Mouse (Mus musculus): ENCODE results near the gene Grip1. TPM values are rescaled to one million over a fixed set of nuclear protein-coding genes. Genes with fewer than 3 reads are reported as not detected.

Gene Grip1
- polyA plus RNA-seq, 1 experiment from 2014 or later = 1.8 TPM

GRCm38 (mm10) chr10:119614726-119615125 is 161.1 kb downstream of the Grip1 start:
- H3K9me3 ChIP-seq (ENCODE audit: control insufficient read depth, low read length) = no peaks in the 10 kb centered on the region
- H3K4me2 ChIP-seq (ENCODE audit: low read depth, low read length) = peak overlapping the region; percentile 47
- H3K36me3 ChIP-seq (ENCODE audit: control insufficient read depth, insufficient read depth, low read length) = no peaks in the 10 kb centered on the region
- H3K4me1 ChIP-seq (replicated peaks; ENCODE audit: control insufficient read depth, insufficient read depth, low read length) = peaks cover 20% of the 10 kb centered on the region
- H3K4me3 ChIP-seq (ENCODE audit: low read length) = peak overlapping the region; percentile 29
- peak overlapping the region; percentile 60 for H3K27ac ChIP-seq (ENCODE audit: low read length)
- peak; percentile 47 for ATAC-seq (ENCODE audit: low read depth)
- no peaks in the 10 kb centered on the region for H3K27me3 ChIP-seq (ENCODE audit: control insufficient read depth, insufficient read depth, low read depth, low read length)
- H3K9ac ChIP-seq (ENCODE audit: low read length) = no peak overlapping the region
- WGBS = 30% methylated on average over 7 of the region's 7 CpGs

- Histone ChIP-seq H3K9ac (ENCODE audit: low read length) (no peak overlapping the region), H3K36me3 (ENCODE audit: control insufficient read depth, insufficient read depth, low read length) (no peaks in the 10 kb centered on the region), H3K4me2 (ENCODE audit: low read depth, low read length) (peak overlapping the region; percentile 47), H3K27ac (ENCODE audit: low read length) (peak overlapping the region; percentile 60), H3K4me3 (ENCODE audit: low read length) (no peak overlapping the region), H3K4me1 (replicated peaks; ENCODE audit: control insufficient read depth, insufficient read depth, low read length) (peaks cover 20% of the 10 kb centered on the region), H3K27me3 (ENCODE audit: control insufficient read depth, insufficient read depth, low read depth, low read length) (no peaks in the 10 kb centered on the region), H3K9me3 (ENCODE audit: control insufficient read depth, low read length) (no peaks in the 10 kb centered on the region)
- ATAC-seq (ENCODE audit: low read depth) = peak; percentile 96
- WGBS = 60% methylated on average over 14 of the region's 14 CpGs
These were observed 161.7 kb downstream of the Grip1 start for GRCm38 (mm10) chr10:119615240-119615885.

- WGBS = 80% methylated on average over 3 of the region's 3 CpGs
- Histone ChIP-seq H3K9me3 (ENCODE audit: control insufficient read depth, low read length) (no peaks in the 10 kb centered on the region), H3K27ac (ENCODE audit: low read length) (no peak overlapping the region)
These were observed 162.4 kb downstream of the Grip1 start for GRCm38 (mm10) chr10:119616078-119616477.

GRCm38 (mm10) chr10:119628656-119629055 is 175.0 kb downstream of the Grip1 start:
- ATAC-seq (ENCODE audit: low read depth) = no peak
- 54% methylated on average over 4 of the region's 4 CpGs for WGBS
- H3K9ac ChIP-seq (ENCODE audit: low read length) = no peak overlapping the region

More at GRCm38 (mm10) chr10:119616078-119616477, 162.4 kb downstream of the Grip1 start:
- Histone ChIP-seq H3K36me3 (ENCODE audit: control insufficient read depth, insufficient read depth, low read length) (no peaks in the 10 kb centered on the region), H3K4me2 (ENCODE audit: low read depth, low read length) (no peak overlapping the region), H3K4me1 (replicated peaks; ENCODE audit: control insufficient read depth, insufficient read depth, low read length) (peaks cover 20% of the 10 kb centered on the region), H3K4me3 (ENCODE audit: low read length) (no peak overlapping the region), H3K9ac (ENCODE audit: low read length) (no peak overlapping the region), H3K27me3 (ENCODE audit: control insufficient read depth, insufficient read depth, low read depth, low read length) (no peaks in the 10 kb centered on the region)
- ATAC-seq (ENCODE audit: low read depth) = no peak

GRCm38 (mm10) chr10:119630401-119630800 is 176.8 kb downstream of the Grip1 start:
- H3K27ac ChIP-seq (ENCODE audit: low read length) = no peak overlapping the region
- H3K4me3 ChIP-seq (ENCODE audit: low read length) = no peak overlapping the region
- no peak overlapping the region for H3K9ac ChIP-seq (ENCODE audit: low read length)
- H3K4me2 ChIP-seq (ENCODE audit: low read depth, low read length) = no peak overlapping the region
- H3K9me3 ChIP-seq (ENCODE audit: control insufficient read depth, low read length) = no peaks in the 10 kb centered on the region
- no peak for ATAC-seq (ENCODE audit: low read depth)
- H3K36me3 ChIP-seq (ENCODE audit: control insufficient read depth, insufficient read depth, low read length) = no peaks in the 10 kb centered on the region
- no peaks in the 10 kb centered on the region for H3K27me3 ChIP-seq (ENCODE audit: control insufficient read depth, insufficient read depth, low read depth, low read length)
- peaks cover 2% of the 10 kb centered on the region; the same call in 1 of the 2 replicates for H3K4me1 ChIP-seq (replicated peaks; ENCODE audit: control insufficient read depth, insufficient read depth, low read length)
- 89% methylated on average over 5 of the region's 5 CpGs for WGBS

More at GRCm38 (mm10) chr10:119628656-119629055, 175.0 kb downstream of the Grip1 start:
- Histone ChIP-seq H3K4me3 (ENCODE audit: low read length) (no peak overlapping the region), H3K27ac (ENCODE audit: low read length) (no peak overlapping the region), H3K4me2 (ENCODE audit: low read depth, low read length) (no peak overlapping the region), H3K9me3 (ENCODE audit: control insufficient read depth, low read length) (no peaks in the 10 kb centered on the region), H3K36me3 (ENCODE audit: control insufficient read depth, insufficient read depth, low read length) (no peaks in the 10 kb centered on the region), H3K4me1 (replicated peaks; ENCODE audit: control insufficient read depth, insufficient read depth, low read length) (peaks cover 2% of the 10 kb centered on the region; the same call in 1 of the 2 replicates), H3K27me3 (ENCODE audit: control insufficient read depth, insufficient read depth, low read depth, low read length) (no peaks in the 10 kb centered on the region)

- Histone ChIP-seq H3K9ac (ENCODE audit: low read length) (no peak overlapping the region), H3K4me2 (ENCODE audit: low read depth, low read length) (no peak overlapping the region), H3K27me3 (ENCODE audit: control insufficient read depth, insufficient read depth, low read depth, low read length) (no peaks in the 10 kb centered on the region), H3K9me3 (ENCODE audit: control insufficient read depth, low read length) (no peaks in the 10 kb centered on the region), H3K27ac (ENCODE audit: low read length) (no peak overlapping the region), H3K4me1 (replicated peaks; ENCODE audit: control insufficient read depth, insufficient read depth, low read length) (peaks cover 2% of the 10 kb centered on the region; the same call in 1 of the 2 replicates), H3K36me3 (ENCODE audit: control insufficient read depth, insufficient read depth, low read length) (no peaks in the 10 kb centered on the region), H3K4me3 (ENCODE audit: low read length) (no peak overlapping the region)
- ATAC-seq (ENCODE audit: low read depth) = no peak
- 42% methylated on average over 9 of the region's 9 CpGs for WGBS
These were observed 178.3 kb downstream of the Grip1 start for GRCm38 (mm10) chr10:119631966-119632365.

GRCm38 (mm10) chr10:119634544-119634943 is 180.9 kb downstream of the Grip1 start:
- 25% methylated on average over 6 of the region's 6 CpGs for WGBS
- Histone ChIP-seq H3K27me3 (ENCODE audit: control insufficient read depth, insufficient read depth, low read depth, low read length) (no peaks in the 10 kb centered on the region), H3K36me3 (ENCODE audit: control insufficient read depth, insufficient read depth, low read length) (no peaks in the 10 kb centered on the region), H3K4me3 (ENCODE audit: low read length) (peak overlapping the region; percentile 29), H3K9ac (ENCODE audit: low read length) (no peak overlapping the region), H3K9me3 (ENCODE audit: control insufficient read depth, low read length) (no peaks in the 10 kb centered on the region), H3K27ac (ENCODE audit: low read length) (no peak overlapping the region), H3K4me1 (replicated peaks; ENCODE audit: control insufficient read depth, insufficient read depth, low read length) (peaks cover 2% of the 10 kb centered on the region; the same call in 1 of the 2 replicates), H3K4me2 (ENCODE audit: low read depth, low read length) (peak overlapping the region; percentile 31; the same call in 1 of the 2 replicates)
- ATAC-seq (ENCODE audit: low read depth) = peak; percentile 68; the same call in 1 of the 2 replicates

GRCm38 (mm10) chr10:119640534-119640933 is 186.9 kb downstream of the Grip1 start:
- H3K4me3 ChIP-seq (ENCODE audit: low read length) = no peak overlapping the region
- 57% methylated on average over 10 of the region's 10 CpGs for WGBS

GRCm38 (mm10) chr10:119641011-119641410 is 187.4 kb downstream of the Grip1 start:
- ATAC-seq (ENCODE audit: low read depth) = no peak
- WGBS = 81% methylated on average over 12 of the region's 12 CpGs
- Histone ChIP-seq H3K9me3 (ENCODE audit: control insufficient read depth, low read length) (no peaks in the 10 kb centered on the region), H3K4me2 (ENCODE audit: low read depth, low read length) (no peak overlapping the region), H3K4me3 (ENCODE audit: low read length) (no peak overlapping the region), H3K27me3 (ENCODE audit: control insufficient read depth, insufficient read depth, low read depth, low read length) (no peaks in the 10 kb centered on the region), H3K27ac (ENCODE audit: low read length) (no peak overlapping the region), H3K4me1 (replicated peaks; ENCODE audit: control insufficient read depth, insufficient read depth, low read length) (no peaks in the 10 kb centered on the region; the same call in none of the 2 replicates), H3K9ac (ENCODE audit: low read length) (no peak overlapping the region), H3K36me3 (ENCODE audit: control insufficient read depth, insufficient read depth, low read length) (no peaks in the 10 kb centered on the region)

More at GRCm38 (mm10) chr10:119640534-119640933, 186.9 kb downstream of the Grip1 start:
- H3K27ac ChIP-seq (ENCODE audit: low read length) = no peak overlapping the region
- ATAC-seq (ENCODE audit: low read depth) = no peak
- no peak overlapping the region for H3K9ac ChIP-seq (ENCODE audit: low read length)
- H3K27me3 ChIP-seq (ENCODE audit: control insufficient read depth, insufficient read depth, low read depth, low read length) = no peaks in the 10 kb centered on the region
- H3K9me3 ChIP-seq (ENCODE audit: control insufficient read depth, low read length) = no peaks in the 10 kb centered on the region
- H3K4me2 ChIP-seq (ENCODE audit: low read depth, low read length) = no peak overlapping the region
- H3K4me1 ChIP-seq (replicated peaks; ENCODE audit: control insufficient read depth, insufficient read depth, low read length) = no peaks in the 10 kb centered on the region; the same call in 1 of the 2 replicates
- H3K36me3 ChIP-seq (ENCODE audit: control insufficient read depth, insufficient read depth, low read length) = no peaks in the 10 kb centered on the region
